Mouse (Mus musculus) G1E (cell line): ENCODE results near the gene Camta1.

ENCODE experiments used
- CTCF ChIP-seq: IDR thresholded peaks from 2 replicates; pipeline ENCODE4 v1.5.1; 2012; ENCODE audit warnings: low read depth, low read length, inconsistent platforms, mixed read lengths
- POLR2AphosphoS5 ChIP-seq: IDR thresholded peaks from 2 replicates; pipeline ENCODE4 v1.6.1; 2012; ENCODE audit warnings: low read depth, low read length, inconsistent platforms; ENCODE audit not compliant: insufficient replicate concordance
- TAL1 ChIP-seq: conservative IDR thresholded peaks from 2 replicates; pipeline ENCODE4 v1.6.1; 2012; ENCODE audit warnings: low read depth, low read length, inconsistent platforms, mixed read lengths

DNA sequence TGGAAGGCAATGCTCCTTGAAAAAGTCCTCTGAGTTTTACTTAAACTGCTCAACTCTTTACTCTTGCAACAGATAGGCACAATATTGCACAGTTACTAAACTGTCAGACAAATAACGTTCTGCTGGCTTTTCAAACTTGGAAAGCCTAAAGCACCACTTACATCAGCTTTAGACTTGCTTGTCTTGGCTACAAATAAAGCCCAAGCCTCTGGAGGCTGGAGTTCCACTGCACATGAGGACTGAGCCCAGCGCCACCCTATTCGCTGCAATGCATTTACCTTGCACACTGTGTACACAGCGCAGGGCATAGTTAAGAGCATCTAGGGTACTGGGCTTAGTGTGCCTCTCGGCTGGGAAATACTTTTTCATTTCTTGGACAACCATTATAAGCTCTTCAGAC lies 818.4 kb downstream of the Camta1 start:
- TF ChIP-seq CTCF (no peak), TAL1 (no peak), POLR2AphosphoS5 (no peak)
